Mouse (Mus musculus) heart, postnatal 0 days (tissue): ENCODE data around the gene Sds.
A peak's percentile ranks its signal among the peaks of the same experiment; 100 is the strongest.

Source experiments
- CTCF ChIP-seq: IDR thresholded peaks from 2 replicates; pipeline ENCODE4 v1.5.1; 2016; ENCODE audit warnings: antibody characterized with exemption, control low read depth, low read depth
- EP300 ChIP-seq: IDR thresholded peaks from 2 replicates; pipeline ENCODE4 v1.6.1; 2016; ENCODE audit warnings: antibody characterized with exemption, low read depth

GRCm38 (mm10) chr5:120465062-120465461 is 11.3 kb upstream of the Sds start:
- peak; percentile 42 for TF ChIP-seq CTCF
- TF ChIP-seq EP300, result no peak
